Comparison of ENCODE assay signal across 10 mouse cellular contexts in genomic region chr11:74584946-74585723, GRCm38 (mm10). TPM values are rescaled to one million over a fixed set of nuclear protein-coding genes. Genes with fewer than 3 reads are reported as not detected.
DNase-seq lines count a peak whose midpoint lies in the region; ATAC-seq lines count a peak whose summit lies in the region.
"Had no signal": no experiment of that assay in that cellular context is flagged by ENCODE, and none has a peak within 500 bp of the region (broad histone marks: within the 10 kb centered on the region; RNA-seq: fewer than 3 reads in every experiment).

No protein-coding gene starts in this region.

- no peak overlapping the region for H3K27ac ChIP-seq in embryonic facial prominence, embryonic 14.5 days (replicated peaks; ENCODE audit: low read depth, low read length)
- H3K27ac ChIP-seq: hindbrain, embryonic 15.5 days; macrophage had no signal

- H3K9ac ChIP-seq in embryonic facial prominence, embryonic 14.5 days (ENCODE audit: low read depth, low read length) = no peak overlapping the region
- H3K9ac ChIP-seq: hindbrain, embryonic 15.5 days had no signal

- no peak overlapping the region for H3K4me3 ChIP-seq in embryonic facial prominence, embryonic 14.5 days (ENCODE audit: low read depth, low read length)
- H3K4me3 ChIP-seq: hindbrain, embryonic 15.5 days had no signal

- peaks cover 36% of the 10 kb centered on the region for H3K27me3 ChIP-seq in embryonic facial prominence, embryonic 14.5 days (replicated peaks; ENCODE audit: control insufficient read depth, insufficient read depth, low read length)

- WGBS in embryonic facial prominence, embryonic 14.5 days = 65% methylated on average over 10 of the region's 10 CpGs

- no peaks in the 10 kb centered on the region for H3K36me3 ChIP-seq in embryonic facial prominence, embryonic 14.5 days (ENCODE audit: control insufficient read depth, insufficient read depth, low read length)
- H3K36me3 ChIP-seq: hindbrain, embryonic 15.5 days had no signal

- DNase-seq in cerebellum, adult 18-20 months = peak; percentile 41 to 42
- DNase-seq in cerebellum, adult 8-10 months = no peak
- peak; percentile 9 for DNase-seq in retina, embryonic 14.5 days (ENCODE audit: low spot score)
- no peak for DNase-seq in retina, postnatal 1 day
- peak; percentile 48 for DNase-seq in embryonic facial prominence, embryonic 14.5 days (ENCODE audit: low spot score)
- DNase-seq in thymus, postnatal 25 days = peak; percentile 22
- DNase-seq in ovary, adult 18-20 months (ENCODE audit: low spot score) = no peak
- DNase-seq in layer of hippocampus, adult 9-11 months = no peak

- H3K4me2 ChIP-seq in embryonic facial prominence, embryonic 14.5 days (ENCODE audit: low read depth, low read length) = no peak overlapping the region
- H3K4me2 ChIP-seq: hindbrain, embryonic 15.5 days had no signal

- ATAC-seq in embryonic facial prominence, embryonic 14.5 days (ENCODE audit: low read depth) = no peak

- no peaks in the 10 kb centered on the region for H3K4me1 ChIP-seq in embryonic facial prominence, embryonic 14.5 days (ENCODE audit: control insufficient read depth, insufficient read depth, low read length)

- no peaks in the 10 kb centered on the region for H3K9me3 ChIP-seq in embryonic facial prominence, embryonic 14.5 days (ENCODE audit: control insufficient read depth, low read length)
- H3K9me3 ChIP-seq: hindbrain, embryonic 15.5 days had no signal

RNA-seq across cellular contexts. Expression of gene Rap1gap2, which starts 25.6 kb away (rescaled TPM):
- polyA plus RNA-seq in embryonic facial prominence, embryonic 14.5 days (2014; fragmentation: Nextera tagmentation; extraction: Ambion mirVana) = 3.4 and 3.6 TPM in 2 replicates

RNA-seq across cellular contexts. Expression of gene Ccdc92b, which starts 34.3 kb away (rescaled TPM):
- polyA plus RNA-seq in embryonic facial prominence, embryonic 14.5 days (2014; fragmentation: Nextera tagmentation; extraction: Ambion mirVana) = 0.54 and 0.62 TPM in 2 replicates

Comparison
In these comparisons a context has a peak if more than half of its experiments do, and no peak if none do; other contexts are left out.
1. DNase-seq: peak in cerebellum, adult 18-20 months (2 of 2), retina, embryonic 14.5 days (single experiment), embryonic facial prominence, embryonic 14.5 days (single experiment) and thymus, postnatal 25 days (single experiment); none in cerebellum, adult 8-10 months (single experiment), retina, postnatal 1 day (single experiment), ovary, adult 18-20 months (single experiment) and layer of hippocampus, adult 9-11 months (single experiment).